Mouse (Mus musculus): ENCODE data around the gene Ddost.

- TF ChIP-seq POLR2A (IDR thresholded peaks at IDR 0.05; ENCODE audit: low read depth, low read length): no peak
- TF ChIP-seq CTCF (IDR thresholded peaks at IDR 0.05; ENCODE audit: borderline replicate concordance, insufficient read depth, low read length): peak; percentile 88
Measured at GRCm38 (mm10) chr4:138318509-138319266, 14.2 kb downstream of the Ddost start.

All from embryonic fibroblast, embryonic 13.5 days (primary cell).